Mouse (Mus musculus) c-Kit-positive CD71-positive TER-119-negative erythroid progenitor cells, embryonic 14.5 days (primary cell): ENCODE data around the gene Sipa1l2.
A peak's percentile ranks its signal among the peaks of the same experiment; 100 is the strongest.

ENCODE experiments used
- DNase-seq: peaks from one replicate; pipeline ENCODE4 v3.0.0-alpha.2; 2013; ENCODE audit warnings: low read depth

Gene Sipa1l2

DNA sequence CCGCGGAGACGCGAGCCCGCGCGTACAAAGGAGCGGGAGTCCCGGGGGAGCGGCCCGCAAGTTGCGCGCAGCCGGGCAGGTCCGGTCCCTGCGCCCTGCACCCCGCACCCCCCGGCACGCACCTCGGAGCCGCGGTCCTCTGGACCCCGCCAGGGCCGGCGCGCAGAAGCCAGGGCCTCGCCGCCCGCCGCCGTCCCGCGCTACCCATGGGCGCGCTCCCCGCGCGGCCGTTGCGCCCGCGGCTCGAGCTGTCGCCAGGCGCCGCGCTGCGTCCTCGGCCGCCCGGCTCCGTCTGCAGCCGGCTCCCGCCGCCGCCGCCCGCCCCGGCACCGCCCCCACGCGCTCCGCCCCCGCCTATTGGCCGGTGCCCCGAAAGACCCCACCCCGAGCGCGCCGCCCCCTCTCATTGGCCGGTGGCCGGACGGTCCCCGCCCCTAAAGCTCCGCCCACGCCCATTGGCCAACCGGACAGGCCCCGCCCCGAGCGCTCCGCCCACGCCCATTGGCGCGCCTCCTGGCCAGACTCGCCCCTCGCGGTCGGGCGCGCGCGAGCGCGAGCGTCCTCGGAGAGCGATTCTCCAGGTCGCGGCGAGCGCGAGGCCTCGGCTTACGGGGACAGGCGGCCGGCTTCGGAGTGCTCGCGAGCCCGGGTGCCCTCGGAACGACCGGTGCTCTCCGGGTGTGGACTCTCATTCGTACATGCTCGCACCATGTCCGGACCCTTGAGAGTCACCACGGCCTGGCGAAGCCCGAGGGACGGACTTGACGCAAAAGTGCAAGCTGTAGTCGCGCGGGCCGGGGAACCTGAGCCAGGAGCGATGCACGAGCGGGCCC lies at the start of gene Sipa1l2:
Sipa1l2 (minus strand) TSS at position 276 of the 833 bp plus-strand sequence.
- peak; percentile 78 for DNase-seq

DNA sequence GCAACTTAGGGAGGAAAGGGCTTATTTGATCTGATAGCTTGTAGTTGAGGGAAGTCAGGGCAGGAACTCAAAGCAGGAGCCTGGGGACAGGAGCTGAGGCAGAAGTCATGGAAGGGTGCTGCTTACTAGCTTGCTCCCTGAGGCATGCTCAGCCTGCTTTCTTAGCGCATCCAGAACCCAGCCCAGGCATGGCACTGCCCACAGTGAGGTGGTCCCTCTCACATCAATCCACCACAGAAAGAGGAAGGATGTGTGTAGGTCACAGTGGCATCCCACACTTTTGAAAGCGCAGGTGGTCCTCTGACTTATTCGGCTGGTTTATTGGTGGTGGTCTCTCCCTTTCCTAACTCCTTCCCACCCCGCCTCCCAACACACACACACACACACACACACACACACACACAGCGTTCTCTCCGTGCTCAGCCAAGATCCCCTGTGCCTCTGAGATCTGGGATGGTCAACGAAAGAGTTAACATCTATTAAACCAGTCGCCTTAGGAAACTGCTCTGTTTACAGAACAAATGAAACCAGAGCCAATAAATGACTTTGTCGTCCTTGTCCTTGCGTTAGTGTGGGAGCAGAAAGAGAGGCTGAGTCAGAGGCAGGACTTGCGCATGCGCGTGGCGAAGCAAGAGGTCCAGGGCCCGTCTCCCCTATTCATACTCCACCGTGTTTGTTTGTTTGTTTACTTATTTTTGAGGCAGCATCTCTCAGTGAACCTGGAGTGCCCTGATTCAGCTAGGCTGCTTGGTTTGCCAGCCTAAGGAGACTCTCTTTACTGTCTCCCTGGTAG lies 49.1 kb upstream of the Sipa1l2 start:
- no peak for DNase-seq

DNA sequence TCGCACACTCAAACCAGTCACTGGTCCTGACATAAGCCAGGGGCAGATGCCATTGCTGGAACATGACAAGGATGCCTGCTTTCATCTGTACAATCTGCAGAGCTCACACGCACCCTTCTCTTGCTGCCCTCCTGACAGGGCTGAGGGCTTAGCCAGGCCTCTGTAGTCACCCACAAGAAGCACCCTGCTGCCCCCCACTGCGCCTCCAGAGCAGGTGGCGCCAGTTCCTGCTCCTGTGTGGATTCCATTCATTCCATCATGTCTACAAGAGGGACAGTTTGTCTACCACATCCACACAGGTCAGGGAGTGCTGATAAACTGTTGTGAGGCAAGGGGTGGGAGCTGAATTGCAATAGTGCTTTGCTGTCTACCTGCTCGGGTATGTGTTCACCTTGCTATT lies 47.3 kb upstream of the Sipa1l2 start:
- DNase-seq: no peak

DNA sequence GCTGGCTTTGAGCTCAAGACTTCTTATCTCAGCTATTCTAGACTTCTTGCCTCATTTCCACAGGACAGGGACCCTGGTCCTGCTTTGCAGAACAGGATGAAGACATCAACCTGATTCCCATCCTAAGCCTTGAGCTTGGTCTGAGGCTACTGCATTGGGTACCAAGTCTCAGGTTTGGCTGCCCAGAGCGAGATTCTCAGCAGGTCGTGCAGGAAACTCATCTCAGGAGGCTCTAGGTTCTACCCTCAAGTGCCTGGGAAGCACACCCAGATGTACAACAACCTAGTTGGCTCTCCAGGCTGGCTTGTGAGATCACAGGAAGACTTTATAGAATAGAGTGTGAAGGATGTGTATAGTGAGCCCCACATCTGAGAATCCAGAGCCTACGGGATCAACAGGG lies 46.4 kb upstream of the Sipa1l2 start:
- DNase-seq: no peak

DNA sequence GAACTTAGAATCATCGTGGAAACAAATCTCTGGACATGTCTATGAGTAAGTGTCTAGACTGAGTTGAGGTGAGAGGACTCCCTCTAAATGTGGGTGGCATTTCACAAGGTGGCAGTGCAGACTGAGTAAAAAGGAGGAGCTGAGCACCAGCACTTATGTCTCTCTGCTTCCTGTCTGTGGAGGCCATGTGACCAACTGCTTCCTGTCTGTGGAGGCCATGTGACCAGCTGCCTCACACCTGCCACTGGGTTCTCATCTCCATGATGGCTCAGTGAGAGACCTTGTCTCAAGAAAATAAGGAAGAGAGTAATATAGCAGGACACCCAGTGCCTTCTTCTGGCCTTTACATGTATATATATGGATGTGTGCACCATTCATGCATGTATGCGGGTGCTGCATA lies 43.9 kb upstream of the Sipa1l2 start:
- no peak for DNase-seq

DNA sequence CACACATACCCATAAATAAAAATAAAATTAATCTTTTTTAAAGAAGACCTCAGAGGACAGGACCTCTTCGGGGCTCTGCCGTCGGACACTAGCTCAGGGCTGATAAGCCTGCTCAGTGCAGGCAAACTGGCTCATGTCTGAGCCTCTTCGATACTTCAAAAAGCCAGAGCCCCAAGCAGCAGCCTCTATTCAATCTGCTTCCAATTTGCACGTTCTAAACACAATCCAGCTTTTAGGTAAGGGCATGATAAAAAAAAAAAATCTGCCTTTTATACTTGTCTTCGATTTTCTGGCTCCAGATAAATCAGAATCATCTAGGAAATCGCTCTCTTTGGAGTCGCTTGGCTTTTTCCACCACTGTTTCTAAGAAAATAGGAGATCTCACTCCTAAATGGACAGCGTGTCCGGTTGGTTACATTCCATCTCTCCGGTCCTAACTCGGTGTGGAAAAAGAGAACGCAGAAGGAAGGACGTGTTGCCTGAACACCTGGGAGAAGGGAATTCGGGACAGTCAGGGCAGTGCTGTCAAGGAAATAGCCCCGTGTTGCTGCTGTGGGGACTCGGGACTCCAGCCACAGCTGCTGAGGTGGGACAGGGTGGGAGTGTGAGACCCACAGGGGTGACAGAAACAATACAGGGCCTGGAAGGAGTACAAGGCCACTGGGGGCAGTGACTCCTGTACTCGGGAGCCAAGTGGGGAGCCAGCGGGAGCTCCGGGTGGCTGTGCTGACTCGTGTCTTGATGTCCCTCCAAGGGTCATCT lies 42.4 kb upstream of the Sipa1l2 start:
- no peak for DNase-seq

DNA sequence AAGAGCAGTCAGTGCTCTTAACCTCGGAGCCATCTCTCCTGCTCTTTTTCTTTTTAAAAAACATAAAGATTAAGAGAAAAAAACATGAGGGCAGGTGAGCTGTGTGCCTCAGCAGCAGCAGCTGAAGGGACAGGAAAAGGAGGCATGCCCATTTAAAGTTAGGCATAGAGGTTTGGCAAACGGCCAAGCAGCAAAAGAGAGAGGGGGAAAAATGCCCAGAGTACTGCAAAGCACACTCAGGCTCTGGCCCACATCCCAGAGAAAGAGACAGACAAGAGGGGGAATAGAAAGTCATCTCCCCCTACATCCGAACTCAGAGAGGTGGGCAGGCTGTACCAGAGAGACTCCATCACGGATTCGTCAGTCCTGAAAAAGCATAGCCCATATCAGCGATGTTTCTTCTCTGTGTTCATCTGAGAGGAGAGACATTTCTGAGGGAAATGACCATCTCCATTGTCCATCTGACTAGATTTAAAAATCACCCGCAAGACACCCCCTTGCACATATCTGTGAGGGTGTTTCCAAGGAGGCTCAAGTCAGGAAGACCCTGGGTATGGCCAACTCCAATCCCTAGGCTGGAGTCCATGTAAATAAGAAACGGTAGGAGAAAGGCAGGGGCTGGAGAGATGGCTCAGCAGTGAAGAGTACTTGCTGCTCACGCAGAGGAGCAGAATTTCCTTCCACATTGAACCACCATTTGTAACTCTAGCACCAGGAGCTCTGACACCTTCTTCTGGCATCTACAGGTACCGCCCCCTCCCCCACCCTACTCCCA lies 41.6 kb upstream of the Sipa1l2 start:
- DNase-seq: no peak

DNA sequence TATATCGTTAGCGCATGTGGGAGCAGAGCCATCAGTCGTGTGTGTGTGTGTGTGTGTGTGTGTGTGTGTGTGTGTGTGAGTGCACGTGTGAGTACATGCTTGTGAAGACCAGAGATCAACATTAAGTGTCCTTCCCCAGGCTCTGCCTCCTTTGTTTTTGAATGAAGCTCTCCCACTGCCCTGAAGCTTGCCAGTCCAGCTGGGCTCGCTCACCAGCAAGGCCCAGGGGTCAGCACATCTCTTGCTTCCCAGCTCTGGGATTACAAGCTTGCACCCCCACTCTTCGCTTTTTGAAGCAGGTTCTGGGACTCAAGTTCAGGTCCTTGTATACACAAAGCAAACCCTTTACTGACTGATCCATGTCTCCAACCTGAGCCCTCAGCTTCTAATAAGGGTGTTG lies 40.1 kb upstream of the Sipa1l2 start:
- DNase-seq: no peak

DNA sequence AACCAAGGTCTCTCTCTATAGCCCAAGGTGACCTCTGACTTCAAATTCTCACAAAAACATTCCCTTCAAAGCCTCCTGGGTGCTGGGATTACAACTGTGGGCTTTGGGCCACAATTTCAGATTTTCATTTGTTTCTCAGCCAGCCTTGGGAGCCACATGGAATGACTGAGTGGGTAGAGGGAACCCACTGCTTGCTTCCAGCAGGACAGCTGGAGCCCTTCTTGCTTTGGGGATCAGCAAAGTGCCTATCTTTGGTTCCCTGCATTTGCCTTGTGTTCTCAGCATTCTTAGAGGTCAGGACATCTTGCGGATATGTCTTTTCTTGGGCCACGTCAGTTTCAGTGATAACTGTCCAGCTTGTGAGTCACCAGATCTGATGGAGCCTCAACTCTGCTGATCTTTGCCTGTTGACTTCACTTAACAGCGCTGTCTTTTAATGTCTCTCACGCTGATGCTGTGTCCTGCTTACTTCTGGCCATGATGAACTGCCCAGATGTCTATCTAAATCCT lies 38.2 kb upstream of the Sipa1l2 start:
- no peak for DNase-seq

DNA sequence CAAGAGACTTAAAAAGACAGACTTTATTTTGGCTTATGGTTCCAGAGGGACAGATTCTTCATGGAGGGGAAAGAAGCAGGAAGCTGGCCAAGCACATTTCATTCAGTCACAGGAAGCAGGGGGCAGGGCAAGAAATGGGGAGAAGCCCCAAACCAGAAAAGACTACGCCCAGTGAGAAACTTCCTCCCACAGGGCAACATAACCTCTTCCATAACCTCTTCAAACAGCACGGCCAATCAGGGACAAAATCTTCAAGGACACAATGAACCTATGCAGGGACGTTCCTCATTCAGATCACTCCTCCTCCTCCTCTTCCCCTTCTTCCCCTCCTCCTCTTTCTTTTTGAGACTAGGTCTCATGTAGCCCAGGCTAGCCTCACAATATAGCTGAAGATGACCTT lies 37.3 kb upstream of the Sipa1l2 start:
- DNase-seq: no peak

DNA sequence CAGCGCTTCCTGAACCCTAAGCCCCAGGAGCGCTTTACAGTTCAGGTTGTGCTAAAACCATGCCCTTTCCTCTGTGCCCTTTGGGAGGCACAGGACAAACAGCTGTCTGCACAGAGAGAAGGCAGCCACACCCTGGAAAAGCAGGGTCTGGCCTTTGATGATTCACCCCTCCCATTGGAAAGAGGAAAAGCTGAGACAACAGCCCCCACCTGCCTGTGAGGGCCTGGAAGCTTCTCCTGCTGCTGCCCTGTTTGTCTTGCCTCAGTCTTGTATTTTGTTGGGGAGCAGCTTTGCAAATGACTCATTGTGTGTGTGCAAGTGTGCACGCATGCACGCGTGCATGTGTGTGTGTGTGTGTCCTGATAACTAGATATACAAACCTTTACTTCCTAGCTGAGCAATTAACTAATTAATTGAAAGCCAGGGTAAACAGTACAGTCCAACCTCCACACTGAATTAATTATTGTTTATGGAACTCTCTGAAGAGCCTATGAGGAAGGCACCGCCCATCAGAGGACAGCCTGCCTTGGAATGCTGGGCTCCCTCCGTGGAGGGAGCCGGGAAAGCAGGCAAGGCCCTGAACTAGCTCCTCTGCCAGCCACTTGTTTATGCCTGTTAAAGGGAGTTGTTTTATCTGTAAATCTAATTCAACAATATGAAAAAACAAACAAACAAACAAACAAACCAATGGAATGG lies 35.4 kb upstream of the Sipa1l2 start:
- DNase-seq: no peak

DNA sequence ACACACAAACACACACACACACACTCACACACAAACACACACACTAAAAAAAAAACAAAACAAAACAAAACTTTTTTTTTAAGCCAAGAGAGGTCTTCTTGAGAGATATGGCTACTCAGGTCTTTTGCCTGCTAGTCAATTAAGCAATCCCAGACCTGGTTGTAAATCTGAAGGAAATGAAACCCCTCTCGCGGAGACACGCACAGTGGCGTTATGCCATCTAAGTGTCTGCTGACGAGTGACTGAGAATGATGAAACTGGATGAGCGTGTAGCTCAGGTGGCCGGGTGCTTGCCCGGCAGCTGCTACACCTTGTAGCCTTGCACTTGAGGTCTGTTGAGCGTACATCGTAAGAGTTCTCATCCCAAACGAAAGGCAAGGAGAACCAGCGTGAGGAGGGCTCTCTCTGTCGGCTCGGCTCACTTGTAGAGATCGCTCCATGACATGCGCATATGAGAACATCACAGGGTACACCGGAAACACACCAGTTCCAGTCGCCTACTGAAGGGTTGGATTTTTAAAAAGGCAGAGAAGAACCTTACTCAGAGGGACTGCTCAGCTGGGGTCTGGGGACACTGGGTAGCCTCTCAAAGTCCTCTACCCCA lies 34.7 kb upstream of the Sipa1l2 start:
- DNase-seq: no peak

DNA sequence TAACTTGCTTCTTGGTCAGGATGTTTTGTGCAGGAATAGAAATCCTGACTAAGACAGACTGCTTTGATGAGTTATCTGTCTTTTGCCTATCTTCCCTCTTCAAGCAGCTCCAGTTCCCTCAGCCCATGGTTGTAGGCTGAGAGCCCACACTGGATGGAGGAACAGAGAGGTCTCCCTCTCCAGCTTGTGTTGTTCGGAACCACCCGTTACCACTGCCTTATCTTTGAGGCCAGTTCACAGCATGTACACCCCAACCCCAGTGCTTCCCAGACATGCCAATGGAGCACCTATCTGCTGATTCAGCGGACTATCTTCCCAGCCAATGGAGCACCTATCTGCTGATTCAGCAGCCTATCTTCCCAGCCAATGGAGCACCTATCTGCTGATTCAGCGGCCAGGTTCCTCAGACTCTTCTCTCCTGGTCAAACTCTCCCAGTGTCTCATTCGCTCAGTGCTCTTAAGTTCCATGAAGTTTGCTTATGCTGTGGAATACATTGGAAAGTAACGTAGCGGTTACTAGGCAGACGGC lies 33.8 kb upstream of the Sipa1l2 start:
- no peak for DNase-seq

DNA sequence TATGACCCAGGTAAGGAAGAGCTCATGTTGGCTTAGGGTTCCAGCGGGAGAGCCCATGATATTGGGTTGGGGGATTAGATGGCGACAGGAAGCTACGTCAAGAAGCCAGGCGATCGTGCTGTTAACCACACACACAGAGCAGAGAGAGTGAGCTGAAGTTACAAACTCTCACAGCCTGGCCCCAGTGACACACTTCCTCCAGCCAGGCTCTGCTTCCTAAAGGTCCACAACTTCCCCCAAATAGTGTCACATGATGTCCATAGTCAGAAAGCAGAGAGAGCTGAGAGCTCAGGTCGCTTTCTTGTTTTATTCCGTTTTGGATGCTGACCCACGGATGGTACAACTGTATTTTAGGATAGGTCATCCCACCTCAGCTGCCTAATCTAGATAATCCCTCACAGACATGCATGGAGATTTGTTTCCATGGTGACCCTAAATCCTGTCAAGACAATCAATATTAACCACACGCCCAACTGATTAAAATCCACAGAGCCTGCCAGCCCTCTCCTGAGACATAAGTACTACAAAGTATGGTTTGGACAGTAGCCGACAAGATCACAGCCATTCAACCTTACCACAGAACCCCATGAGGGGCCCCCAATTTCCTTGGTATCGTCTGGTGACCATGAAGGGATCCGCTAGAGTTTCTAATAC lies 30.6 kb upstream of the Sipa1l2 start:
- no peak for DNase-seq

DNA sequence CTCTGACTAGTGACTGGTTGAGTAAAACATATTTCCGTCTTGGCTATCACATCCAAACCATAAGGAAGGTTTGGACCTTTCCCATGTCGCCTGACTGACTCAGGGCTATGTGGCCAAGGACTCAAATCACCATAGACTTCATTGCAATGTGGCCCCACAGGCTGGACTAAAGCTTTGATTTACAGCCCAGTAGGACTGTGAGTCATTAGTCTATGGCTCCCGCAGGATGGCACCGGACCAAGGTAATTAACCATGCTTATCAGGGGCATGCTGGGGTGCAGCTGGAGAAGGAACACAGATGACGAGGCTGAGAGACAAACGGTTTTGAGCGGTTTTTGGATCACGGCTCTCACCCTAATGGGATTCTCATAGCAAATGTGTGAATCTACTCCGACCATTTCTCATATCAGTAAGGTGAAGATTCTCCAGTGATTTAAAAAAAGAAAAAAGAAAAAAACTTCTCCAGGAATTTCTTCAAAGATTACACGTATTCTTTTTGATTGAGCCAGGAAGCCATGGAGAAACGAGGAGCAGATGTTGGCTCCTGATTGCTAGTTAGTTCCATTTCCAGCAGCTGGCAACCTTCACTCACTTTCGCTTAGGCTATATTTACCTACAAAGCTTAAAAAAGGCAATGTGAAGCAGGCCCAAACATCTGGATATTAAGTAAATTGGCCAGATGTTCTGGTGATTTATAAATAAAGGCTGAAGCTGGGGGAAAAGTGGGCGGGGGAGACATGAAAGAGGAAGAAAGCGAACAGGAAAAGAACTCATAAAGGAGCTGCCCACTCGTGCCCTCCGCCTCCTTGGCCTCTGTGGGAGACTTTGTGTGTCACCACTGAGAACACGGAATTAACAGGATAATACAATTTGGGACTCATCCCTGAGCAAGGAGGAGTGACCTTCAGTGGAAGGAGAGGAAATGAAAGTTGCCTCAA lies 26.2 kb upstream of the Sipa1l2 start:
- no peak for DNase-seq

DNA sequence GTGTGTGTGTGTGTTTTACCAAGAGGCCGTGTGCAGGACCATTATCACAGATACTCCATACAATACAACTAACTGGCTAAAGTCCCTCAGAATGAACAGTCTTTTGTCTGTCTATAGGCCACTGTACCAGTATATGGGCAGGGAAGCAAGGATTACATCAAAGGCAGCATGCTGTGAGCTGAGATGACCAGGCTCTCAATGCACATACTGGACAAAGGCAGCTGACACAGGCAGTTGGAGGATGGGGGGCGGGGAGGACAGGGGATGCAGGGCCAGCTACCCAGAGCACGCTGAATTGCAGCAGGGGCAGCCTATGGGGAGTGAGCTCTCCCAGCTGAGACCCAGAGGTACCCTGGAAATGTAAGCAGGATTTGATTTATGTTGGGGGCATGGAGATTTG lies 20.8 kb upstream of the Sipa1l2 start:
- no peak for DNase-seq

DNA sequence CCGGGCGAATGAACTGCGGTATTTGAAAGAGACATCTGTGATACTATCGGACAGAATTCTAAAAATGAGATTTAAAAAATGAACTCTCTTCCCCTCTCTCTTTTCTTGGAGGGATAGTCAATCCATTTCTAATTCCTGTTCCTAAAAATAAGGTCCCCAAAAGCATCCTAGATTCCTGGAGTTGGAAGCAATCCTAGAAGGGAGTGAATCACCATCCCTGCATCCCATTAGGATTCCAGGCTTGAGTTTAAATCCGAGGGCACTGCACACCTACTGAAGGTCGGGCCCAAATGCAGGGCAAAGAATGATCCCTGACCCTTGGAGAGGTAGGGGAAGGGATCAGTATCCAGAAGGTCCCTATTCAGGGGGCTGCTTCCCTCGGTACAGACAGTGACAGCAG lies 17.0 kb upstream of the Sipa1l2 start:
- no peak for DNase-seq

DNA sequence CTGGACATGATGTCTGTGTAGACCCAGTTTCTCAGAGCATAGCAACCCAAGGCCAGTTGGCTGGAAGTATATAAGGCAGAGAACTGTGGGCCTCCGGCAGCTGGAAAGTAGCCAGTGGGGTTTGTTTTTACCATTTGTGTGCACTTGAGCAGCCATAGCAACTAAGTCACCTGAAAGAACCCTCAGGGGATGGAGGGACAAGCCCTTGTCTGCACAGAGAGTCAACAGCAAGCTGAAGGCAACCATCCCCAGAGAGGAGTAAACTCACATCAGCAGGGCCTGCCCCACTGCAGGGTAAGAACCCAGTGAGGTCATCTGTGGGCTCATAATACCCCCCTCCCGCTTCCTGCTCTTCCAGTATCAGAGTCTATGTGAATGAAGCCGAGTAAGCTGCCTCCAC lies 14.7 kb upstream of the Sipa1l2 start:
- DNase-seq: no peak

DNA sequence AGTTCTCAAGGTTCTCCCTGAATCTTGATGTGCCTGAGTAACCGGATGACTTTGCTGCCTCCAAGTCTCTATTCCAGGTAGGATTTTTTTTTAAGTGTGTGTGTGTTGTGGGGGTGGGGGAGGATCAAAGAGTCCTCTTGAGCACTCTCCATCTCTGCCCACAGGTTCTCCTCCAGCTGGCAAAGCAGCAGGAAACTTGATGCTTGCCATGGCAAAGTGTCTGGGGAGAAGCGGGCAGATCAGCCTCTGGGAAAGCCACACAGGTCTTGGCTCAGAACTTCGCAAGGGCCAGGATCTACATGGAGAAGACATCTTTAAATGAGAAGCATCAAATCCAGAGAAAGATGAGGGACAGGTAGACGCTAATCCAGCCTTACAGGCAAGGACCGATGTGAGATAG lies 10.8 kb upstream of the Sipa1l2 start:
- DNase-seq: no peak
